Mouse (Mus musculus) hindbrain, embryonic 12.5 days (tissue): Measurements from ENCODE around the gene Cacna1s. TPM values are rescaled to one million over a fixed set of nuclear protein-coding genes. Genes with fewer than 3 reads are reported as not detected.

Experiments used
- ATAC-seq: fragments of 200-750 bp; cut with Nextera tagmentation; 2 replicates; pipeline ENCODE4 v1.8.0; 2017; ENCODE audit warnings: moderate TSS enrichment; ENCODE audit not compliant: low FRiP score
- H3K27ac ChIP-seq: fragments of 300-500 bp; sonication (generic); 2 replicates; pipeline ENCODE4 v1.5.1; 2016; ENCODE audit warnings: mild to moderate bottlenecking
- H3K27me3 ChIP-seq: fragments of 300-500 bp; sonication (generic); 2 replicates; pipeline ENCODE4 v1.6.1; 2016; ENCODE audit warnings: mild to moderate bottlenecking
- H3K36me3 ChIP-seq: fragments of 300-500 bp; sonication (generic); 2 replicates; pipeline ENCODE4 v1.6.1; 2016; ENCODE audit warnings: mild to moderate bottlenecking
- H3K4me1 ChIP-seq: fragments of 300-500 bp; sonication (generic); 2 replicates; pipeline ENCODE4 v1.6.1; 2016
- H3K4me2 ChIP-seq: fragments of 300-500 bp; sonication (generic); replicated peaks from 2 replicates; pipeline ENCODE4 v1.6.1; 2016; ENCODE audit warnings: mild to moderate bottlenecking
- H3K4me3 ChIP-seq: fragments of 300-500 bp; sonication (generic); 2 replicates; pipeline ENCODE4 v1.5.1; 2016; ENCODE audit warnings: mild to moderate bottlenecking
- H3K9ac ChIP-seq: fragments of 300-500 bp; sonication (generic); 2 replicates; pipeline ENCODE4 v1.6.1; 2016; ENCODE audit warnings: mild to moderate bottlenecking, moderate library complexity
- H3K9me3 ChIP-seq: fragments of 300-500 bp; sonication (generic); replicated peaks from 2 replicates; pipeline ENCODE4 v1.6.1; 2016; ENCODE audit warnings: mild to moderate bottlenecking
- WGBS: fragments of 180-500 bp; shearing (Covaris S2); methylation state at CpG from one replicate; pipeline ENCODE4 v1.1.7; 2016; 5-methylcytosine and 5-hydroxymethylcytosine counted together
- polyA plus RNA-seq: library from polyadenylated mRNA; unstranded; fragments of >200 nt; fragmentation: Nextera tagmentation; extraction: Ambion mirVana; gene quantifications from 2 replicates; pipeline ENCODE4 v1.2.1, GENCODE M21; 2016

Gene Cacna1s
- polyA plus RNA-seq: 0.18 and 1.3 TPM in 2 replicates

GRCm38 (mm10) chr1:136052547-136052946, at the start of gene Cacna1s:
Gene Cacna1s, plus strand, starts transcription at chr1:136052750.
- Histone ChIP-seq H3K27me3 (peaks cover 51% of the 10 kb centered on the region), H3K9ac (no peak within 1 kb of the TSS)
- ATAC-seq: no peak

DNA sequence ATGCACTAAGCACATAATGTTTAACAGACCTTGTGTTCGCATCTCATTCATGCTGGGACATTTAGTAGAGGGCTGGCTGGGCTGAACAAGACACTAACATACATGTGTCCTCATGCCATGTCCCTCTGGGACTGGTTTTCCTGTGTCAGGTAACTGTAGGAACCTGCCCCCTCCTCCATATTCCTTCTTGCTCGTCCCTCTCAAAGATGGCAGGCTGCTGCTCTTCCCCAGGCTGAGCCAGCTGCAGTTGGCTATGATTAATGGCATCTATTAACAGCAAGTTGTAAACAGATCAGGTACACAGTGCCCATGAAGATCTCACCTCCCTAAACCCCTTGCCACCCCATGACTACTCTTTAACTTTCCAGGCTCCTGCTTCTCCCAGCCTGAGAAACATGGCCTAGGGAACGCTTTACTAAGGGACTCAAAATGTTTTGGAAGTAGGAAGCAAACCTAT, 46.2 kb upstream of the Cacna1s start, which contains the start of gene Igfn1:
Igfn1 (minus strand) TSS at position 51 of the 457 bp plus-strand sequence.
- Histone ChIP-seq H3K4me3 (no peak within 1 kb of the TSS; the same call in 1 of the 2 replicates), H3K4me1 (peaks cover 11% of the 10 kb centered on the region), H3K36me3 (no peaks in the 10 kb centered on the region), H3K9me3 (no peaks in the 10 kb centered on the region), H3K9ac (no peak within 1 kb of the TSS), H3K27me3 (peaks cover 27% of the 10 kb centered on the region), H3K27ac (no peak within 1 kb of the TSS), H3K4me2 (peak within 1 kb of the TSS; percentile 52)
- 83% methylated on average over 3 of the region's 3 CpGs for WGBS
- ATAC-seq: no peak

More at GRCm38 (mm10) chr1:136052547-136052946, at the start of gene Cacna1s:
- Histone ChIP-seq H3K4me3 (no peak within 1 kb of the TSS), H3K36me3 (no peaks in the 10 kb centered on the region), H3K27ac (no peak within 1 kb of the TSS), H3K4me1 (peaks cover 24% of the 10 kb centered on the region), H3K4me2 (no peak within 1 kb of the TSS; the same call in 1 of the 2 replicates), H3K9me3 (no peaks in the 10 kb centered on the region)
- WGBS: 25% methylated on average over 11 of the region's 11 CpGs

GRCm38 (mm10) chr1:136007211-136008158, 45.1 kb upstream of the Cacna1s start, which contains the start of gene Tmem9:
Gene Tmem9, plus strand, starts transcription at chr1:136008150.
- ATAC-seq: peak; percentile 77
- Histone ChIP-seq H3K27me3 (peaks cover 27% of the 10 kb centered on the region), H3K4me1 (peaks cover 11% of the 10 kb centered on the region), H3K9ac (no peak within 1 kb of the TSS), H3K9me3 (no peaks in the 10 kb centered on the region), H3K36me3 (no peaks in the 10 kb centered on the region), H3K4me2 (peak within 1 kb of the TSS; percentile 52), H3K27ac (no peak within 1 kb of the TSS), H3K4me3 (peak within 1 kb of the TSS; percentile 38)
- 3% methylated on average over 37 of the region's 37 CpGs for WGBS

DNA sequence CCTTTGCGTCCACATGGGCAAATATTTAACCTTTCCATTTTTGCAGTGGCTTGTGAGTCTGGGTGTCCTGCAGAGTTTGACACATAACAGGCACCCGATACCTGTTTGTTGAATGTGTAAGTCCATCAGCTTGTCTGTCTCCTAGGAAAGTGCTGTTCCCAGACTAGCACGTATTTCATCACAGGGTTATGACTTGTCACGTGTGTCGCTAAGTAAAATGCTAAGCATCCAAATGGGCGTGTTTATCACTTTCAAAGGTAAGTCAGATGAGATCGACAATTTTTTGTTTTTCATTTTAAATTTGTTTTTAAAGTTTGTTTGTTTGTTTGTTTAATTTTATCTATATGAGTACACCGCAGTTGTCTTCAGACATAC, 44.4 kb upstream of the Cacna1s start:
- 23% methylated on average over 8 of the region's 8 CpGs for WGBS

GRCm38 (mm10) chr1:136010247-136010646, 42.3 kb upstream of the Cacna1s start:
- WGBS: 86% methylated on average over 4 of the region's 4 CpGs
- Histone ChIP-seq H3K36me3 (no peaks in the 10 kb centered on the region), H3K4me2 (no peak overlapping the region), H3K9me3 (no peaks in the 10 kb centered on the region), H3K27ac (no peak overlapping the region), H3K9ac (no peak overlapping the region), H3K4me3 (no peak overlapping the region), H3K27me3 (peaks cover 27% of the 10 kb centered on the region), H3K4me1 (peaks cover 11% of the 10 kb centered on the region)
- ATAC-seq: no peak

More for the DNA sequence above, 44.4 kb upstream of the Cacna1s start:
- Histone ChIP-seq H3K9ac (no peak overlapping the region), H3K27me3 (peaks cover 27% of the 10 kb centered on the region), H3K4me3 (peak overlapping the region; percentile 38), H3K36me3 (no peaks in the 10 kb centered on the region), H3K4me2 (peak overlapping the region; percentile 52), H3K9me3 (no peaks in the 10 kb centered on the region), H3K4me1 (peaks cover 11% of the 10 kb centered on the region), H3K27ac (no peak overlapping the region)
- peak; percentile 2; the same call in 1 of the 2 replicates for ATAC-seq

DNA sequence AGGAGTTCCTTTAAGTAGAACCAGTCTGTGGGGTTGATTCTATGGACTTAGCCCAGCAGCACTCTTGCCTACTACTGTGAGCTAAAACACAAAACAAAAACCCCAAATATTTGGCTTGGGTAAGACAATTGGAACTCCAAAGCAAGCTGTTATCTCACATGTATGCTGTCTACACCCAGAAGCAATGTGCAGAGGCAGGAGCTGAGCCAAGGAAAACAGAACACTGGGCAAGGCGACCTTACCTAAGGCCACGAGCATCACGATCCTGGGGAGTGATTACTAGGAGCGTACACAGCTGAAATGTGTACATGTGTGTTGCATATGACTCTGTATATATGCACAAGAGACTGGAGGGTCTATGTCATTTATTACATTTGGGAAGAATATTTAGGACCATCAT, 39.0 kb upstream of the Cacna1s start:
- no peak overlapping the region for H3K27ac ChIP-seq
- no peak overlapping the region for H3K9ac ChIP-seq
- 0 out of 2 replicates have a peak, but pooled peaks cover 7% of the 10 kb centered on the region for H3K27me3 ChIP-seq
- H3K36me3 ChIP-seq: no peaks in the 10 kb centered on the region
- no peak overlapping the region for H3K4me2 ChIP-seq
- no peaks in the 10 kb centered on the region for H3K9me3 ChIP-seq
- ATAC-seq: no peak
- peaks cover 4% of the 10 kb centered on the region for H3K4me1 ChIP-seq
- no peak overlapping the region for H3K4me3 ChIP-seq
- 85% methylated on average over 4 of the region's 4 CpGs for whole genome bisulfite sequencing

- H3K4me2 ChIP-seq: no peak overlapping the region
- no peaks in the 10 kb centered on the region for H3K36me3 ChIP-seq
- no peaks in the 10 kb centered on the region for H3K9me3 ChIP-seq
- H3K27me3 ChIP-seq: no peaks in the 10 kb centered on the region
- H3K4me1 ChIP-seq: peaks cover 15% of the 10 kb centered on the region
- no peak overlapping the region for H3K27ac ChIP-seq
- H3K4me3 ChIP-seq: no peak overlapping the region
- ATAC-seq: no peak
- no peak overlapping the region for H3K9ac ChIP-seq
- 77% methylated on average over 2 of the region's 2 CpGs for WGBS
Measured at GRCm38 (mm10) chr1:136014796-136015502, 37.6 kb upstream of the Cacna1s start.

DNA sequence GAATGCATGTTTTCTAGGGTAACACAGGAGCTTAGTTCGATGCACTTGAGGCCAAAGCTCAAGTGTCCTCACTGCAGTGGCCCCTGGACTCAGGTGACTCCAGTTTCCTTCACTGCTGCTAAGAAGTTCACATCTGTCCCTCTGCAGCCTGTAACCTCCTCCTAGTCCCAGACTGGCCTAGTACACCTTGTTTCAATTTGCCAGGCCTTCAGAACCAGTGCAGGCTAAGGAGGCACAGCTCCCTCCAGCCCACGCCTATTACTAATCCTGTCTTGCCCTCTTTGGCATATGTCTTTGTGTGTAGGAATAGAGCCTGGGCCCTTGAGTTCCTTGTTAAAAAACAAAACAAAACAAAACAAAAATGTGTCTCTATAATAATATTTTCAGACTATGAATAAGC, 35.2 kb upstream of the Cacna1s start:
- 77% methylated on average over 2 of the region's 2 CpGs for WGBS
- H3K27ac ChIP-seq: no peak overlapping the region
- peak; percentile 64 for ATAC-seq

GRCm38 (mm10) chr1:136017907-136018313, 34.6 kb upstream of the Cacna1s start:
- 0% methylated on average over 22 of the region's 22 CpGs for WGBS
- H3K27ac ChIP-seq: peak overlapping the region; percentile 78

More for the DNA sequence above, 35.2 kb upstream of the Cacna1s start:
- no peak overlapping the region for H3K4me3 ChIP-seq
- no peaks in the 10 kb centered on the region for H3K9me3 ChIP-seq
- no peaks in the 10 kb centered on the region for H3K27me3 ChIP-seq
- 0 out of 2 replicates have a peak overlapping the region, but pooled peaks have one; percentile 9 for H3K4me2 ChIP-seq
- H3K36me3 ChIP-seq: peaks cover 16% of the 10 kb centered on the region
- H3K9ac ChIP-seq: no peak overlapping the region
- peaks cover 15% of the 10 kb centered on the region for H3K4me1 ChIP-seq

GRCm38 (mm10) chr1:136018390-136019189, 34.0 kb upstream of the Cacna1s start:
- Histone ChIP-seq H3K27me3 (no peaks in the 10 kb centered on the region), H3K9ac (peak overlapping the region; percentile 85), H3K9me3 (no peaks in the 10 kb centered on the region), H3K27ac (peak overlapping the region; percentile 78), H3K4me1 (peaks cover 15% of the 10 kb centered on the region), H3K4me3 (peak overlapping the region; percentile 72), H3K4me2 (peak overlapping the region; percentile 89), H3K36me3 (peaks cover 27% of the 10 kb centered on the region)
- peak; percentile 66 for ATAC-seq
- 7% methylated on average over 24 of the region's 24 CpGs for WGBS

More at GRCm38 (mm10) chr1:136017907-136018313, 34.6 kb upstream of the Cacna1s start:
- H3K9ac ChIP-seq: peak overlapping the region; percentile 85
- ATAC-seq: peak; percentile 99
- peaks cover 22% of the 10 kb centered on the region for H3K36me3 ChIP-seq
- H3K4me1 ChIP-seq: peaks cover 15% of the 10 kb centered on the region
- H3K4me3 ChIP-seq: peak overlapping the region; percentile 72
- no peaks in the 10 kb centered on the region for H3K9me3 ChIP-seq
- H3K27me3 ChIP-seq: no peaks in the 10 kb centered on the region
- H3K4me2 ChIP-seq: peak overlapping the region; percentile 89

GRCm38 (mm10) chr1:136030201-136030600, 22.3 kb upstream of the Cacna1s start:
- Histone ChIP-seq H3K9me3 (no peaks in the 10 kb centered on the region), H3K27me3 (no peaks in the 10 kb centered on the region), H3K27ac (no peak overlapping the region), H3K4me3 (no peak overlapping the region), H3K4me1 (no peaks in the 10 kb centered on the region), H3K36me3 (peaks cover 98% of the 10 kb centered on the region), H3K4me2 (no peak overlapping the region), H3K9ac (no peak overlapping the region)
- ATAC-seq: no peak
- 68% methylated on average over 7 of the region's 7 CpGs for WGBS
